Mouse (Mus musculus): ENCODE results near the gene Rad23b. TPM values are rescaled to one million over a fixed set of nuclear protein-coding genes. Genes with fewer than 3 reads are reported as not detected.
A peak's percentile ranks its signal among the peaks of the same experiment; 100 is the strongest.
"Not testable (repeated sequence)": the region's sequence is repeated elsewhere in the genome, so short reads cannot be mapped to it uniquely, and the experiment has no call there.

The Rad23b gene
- polyA plus RNA-seq (2011; ENCODE audit: insufficient read length, low read depth, missing spikeins): 306 and 316 TPM in 2 replicates

- peak within 1 kb of the TSS; percentile 86 for H3K27ac ChIP-seq (ENCODE audit: insufficient read depth, low read length)
- TF ChIP-seq POLR2A (IDR thresholded peaks at IDR 0.05; ENCODE audit: low read depth, low read length) (peak; percentile 98), CTCF (IDR thresholded peaks at IDR 0.05; ENCODE audit: borderline replicate concordance, insufficient read depth, low read length) (0 out of 2 replicates have a peak, but pooled peaks have one; percentile 15)
- H3K4me1 ChIP-seq (ENCODE audit: control insufficient read depth, insufficient read depth, low read length): peaks cover 10% of the 10 kb centered on the region
- peak within 1 kb of the TSS; percentile 73 for H3K4me3 ChIP-seq (ENCODE audit: insufficient read depth, low read length)
Measured at GRCm38 (mm10) chr4:55349452-55350218, at the start of gene Rad23b. Rad23b (plus strand) TSS chr4:55350043.

DNA sequence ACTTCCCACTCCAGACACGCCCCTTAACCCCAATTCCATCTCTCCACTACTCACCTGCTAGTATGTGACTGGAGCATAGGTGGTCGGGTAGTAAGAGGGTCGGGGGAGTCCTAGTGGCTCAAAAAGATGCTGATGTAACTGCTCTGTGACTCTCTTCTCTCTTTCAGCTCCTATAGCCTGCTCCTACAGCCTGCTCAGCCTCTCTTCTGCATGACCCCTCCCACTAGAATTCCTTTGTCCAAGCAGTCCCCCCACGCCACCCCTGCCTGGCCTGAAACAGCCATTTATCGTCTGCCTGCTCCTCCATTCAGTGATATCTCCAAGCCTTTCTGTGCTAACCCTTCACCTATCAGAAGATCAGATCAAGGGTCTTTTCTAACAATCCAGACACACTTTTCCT is 45.7 kb upstream of the Rad23b start:
- TF ChIP-seq CTCF (IDR thresholded peaks at IDR 0.05; ENCODE audit: borderline replicate concordance, insufficient read depth, low read length): no peak
- TF ChIP-seq POLR2A (IDR thresholded peaks at IDR 0.05; ENCODE audit: low read depth, low read length): no peak
- Histone ChIP-seq H3K4me1 (ENCODE audit: control insufficient read depth, insufficient read depth, low read length) (no peaks in the 10 kb centered on the region), H3K4me3 (ENCODE audit: insufficient read depth, low read length) (no peak overlapping the region)

GRCm38 (mm10) chr4:55306636-55307035 is 43.2 kb upstream of the Rad23b start:
- Histone ChIP-seq H3K4me1 (ENCODE audit: control insufficient read depth, insufficient read depth, low read length) (no peaks in the 10 kb centered on the region), H3K27ac (ENCODE audit: insufficient read depth, low read length) (no peak overlapping the region), H3K4me3 (ENCODE audit: insufficient read depth, low read length) (no peak overlapping the region)
- TF ChIP-seq POLR2A (IDR thresholded peaks at IDR 0.05; ENCODE audit: low read depth, low read length) (no peak), CTCF (IDR thresholded peaks at IDR 0.05; ENCODE audit: borderline replicate concordance, insufficient read depth, low read length) (no peak)

More for the DNA sequence above, 45.7 kb upstream of the Rad23b start:
- H3K27ac ChIP-seq (ENCODE audit: insufficient read depth, low read length): no peak overlapping the region

DNA sequence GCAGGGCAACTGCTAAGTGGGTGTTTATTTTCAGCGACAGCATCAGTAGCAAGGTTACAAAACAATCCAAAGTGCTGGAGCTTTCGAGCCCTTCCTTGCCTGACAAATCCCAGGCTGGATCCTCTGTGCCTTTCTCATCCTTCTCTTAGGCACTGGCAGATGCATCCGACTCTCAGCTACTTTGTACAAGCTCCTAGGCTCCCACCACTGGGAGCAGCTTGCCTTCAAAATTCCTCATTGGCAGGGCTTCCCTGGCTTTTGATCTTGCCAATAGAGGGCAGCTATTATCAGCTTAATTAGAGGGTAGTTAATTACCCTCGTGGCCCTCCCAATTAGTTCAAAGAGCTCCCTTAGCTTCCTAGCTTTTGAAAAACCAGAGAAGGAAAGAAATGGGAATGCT is 33.1 kb upstream of the Rad23b start:
- TF ChIP-seq CTCF (IDR thresholded peaks at IDR 0.05; ENCODE audit: borderline replicate concordance, insufficient read depth, low read length) (no peak), POLR2A (IDR thresholded peaks at IDR 0.05; ENCODE audit: low read depth, low read length) (no peak)
- no peak overlapping the region for H3K4me3 ChIP-seq (ENCODE audit: insufficient read depth, low read length)

GRCm38 (mm10) chr4:55318350-55318749 is 31.5 kb upstream of the Rad23b start:
- H3K27ac ChIP-seq (ENCODE audit: insufficient read depth, low read length); H3K4me3 ChIP-seq (ENCODE audit: insufficient read depth, low read length); H3K4me1 ChIP-seq (ENCODE audit: control insufficient read depth, insufficient read depth, low read length): not testable (repeated sequence)

More for the DNA sequence above, 33.1 kb upstream of the Rad23b start:
- no peak overlapping the region for H3K27ac ChIP-seq (ENCODE audit: insufficient read depth, low read length)
- H3K4me1 ChIP-seq (ENCODE audit: control insufficient read depth, insufficient read depth, low read length): no peaks in the 10 kb centered on the region

GRCm38 (mm10) chr4:55325786-55326518 is 23.9 kb upstream of the Rad23b start:
- H3K27ac ChIP-seq (ENCODE audit: insufficient read depth, low read length): peak overlapping the region; percentile 100
- peaks cover 19% of the 10 kb centered on the region for H3K4me1 ChIP-seq (ENCODE audit: control insufficient read depth, insufficient read depth, low read length)
- TF ChIP-seq POLR2A (IDR thresholded peaks at IDR 0.05; ENCODE audit: low read depth, low read length) (no peak), CTCF (IDR thresholded peaks at IDR 0.05; ENCODE audit: borderline replicate concordance, insufficient read depth, low read length) (no peak)
- H3K4me3 ChIP-seq (ENCODE audit: insufficient read depth, low read length): no peak overlapping the region

- no peak for TF ChIP-seq POLR2A (IDR thresholded peaks at IDR 0.05; ENCODE audit: low read depth, low read length)
- Histone ChIP-seq H3K4me3 (ENCODE audit: insufficient read depth, low read length) (no peak overlapping the region), H3K4me1 (ENCODE audit: control insufficient read depth, insufficient read depth, low read length) (peaks cover 14% of the 10 kb centered on the region), H3K27ac (ENCODE audit: insufficient read depth, low read length) (no peak overlapping the region)
Measured at GRCm38 (mm10) chr4:55327508-55327907, 22.3 kb upstream of the Rad23b start.

- H3K4me3 ChIP-seq (ENCODE audit: insufficient read depth, low read length): no peak overlapping the region
- H3K27ac ChIP-seq (ENCODE audit: insufficient read depth, low read length): no peak overlapping the region
- TF ChIP-seq CTCF (IDR thresholded peaks at IDR 0.05; ENCODE audit: borderline replicate concordance, insufficient read depth, low read length) (no peak), POLR2A (IDR thresholded peaks at IDR 0.05; ENCODE audit: low read depth, low read length) (no peak)
- H3K4me1 ChIP-seq (ENCODE audit: control insufficient read depth, insufficient read depth, low read length): peaks cover 14% of the 10 kb centered on the region
Measured at GRCm38 (mm10) chr4:55328471-55328870, 21.4 kb upstream of the Rad23b start.

DNA sequence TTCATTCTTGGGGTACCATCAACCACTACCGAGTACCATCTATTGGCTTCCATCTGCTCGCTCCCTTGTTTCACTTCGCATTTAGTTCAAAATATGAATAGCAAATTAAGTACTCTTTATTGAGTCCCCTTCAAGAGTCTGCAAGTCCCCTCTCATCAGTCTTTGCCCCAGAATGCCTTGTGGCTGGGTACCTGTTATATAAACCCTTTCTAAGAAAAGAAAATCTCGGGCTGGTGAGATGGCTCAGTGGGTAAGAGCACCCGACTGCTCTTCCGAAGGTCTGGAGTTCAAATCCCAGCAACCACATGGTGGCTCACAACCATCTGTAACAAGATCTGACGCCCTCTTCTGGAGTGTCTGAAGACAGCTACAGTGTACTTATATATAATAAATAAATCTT is 20.9 kb upstream of the Rad23b start:
- not testable (repeated sequence) for H3K27ac ChIP-seq (ENCODE audit: insufficient read depth, low read length); H3K4me3 ChIP-seq (ENCODE audit: insufficient read depth, low read length)
- H3K4me1 ChIP-seq (ENCODE audit: control insufficient read depth, insufficient read depth, low read length): peaks cover 14% of the 10 kb centered on the region

GRCm38 (mm10) chr4:55329621-55330346 is 20.1 kb upstream of the Rad23b start:
- H3K27ac ChIP-seq (ENCODE audit: insufficient read depth, low read length): peak overlapping the region; percentile 30
- no peak overlapping the region for H3K4me3 ChIP-seq (ENCODE audit: insufficient read depth, low read length)
- peaks cover 17% of the 10 kb centered on the region for H3K4me1 ChIP-seq (ENCODE audit: control insufficient read depth, insufficient read depth, low read length)
- TF ChIP-seq CTCF (IDR thresholded peaks at IDR 0.05; ENCODE audit: borderline replicate concordance, insufficient read depth, low read length): no peak
- no peak for TF ChIP-seq POLR2A (IDR thresholded peaks at IDR 0.05; ENCODE audit: low read depth, low read length)

Measured in embryonic fibroblast, embryonic 13.5 days (primary cell).